Mouse (Mus musculus): ENCODE measurements around the gene Slc8b1. TPM values are rescaled to one million over a fixed set of nuclear protein-coding genes. Genes with fewer than 3 reads are reported as not detected.

The Slc8b1 gene
- total RNA-seq, 2 experiments from 2014 or later: 3.3 to 4.6 TPM

Other genes with a start within 250 kb of the Slc8b1 start
- 1 to 10 TPM in 1 of 2 experiments, under 1 TPM in 1; 0.86 to 1.4 TPM for gene Lhx5, start 79.5 kb upstream of the Slc8b1 start, total RNA-seq (2021)
- 1 to 10 TPM; 2.4 to 3.7 TPM for gene Sdsl, start 38.4 kb upstream of the Slc8b1 start, total RNA-seq (2021)
- not detected for gene Sds, start 34.6 kb upstream of the Slc8b1 start, total RNA-seq (2021)
- 10 to 100 TPM; 38.8 to 43.9 TPM for gene Plbd2, start 7.5 kb upstream of the Slc8b1 start, total RNA-seq (2021)
- 10 to 100 TPM; 42.0 to 44.1 TPM for gene Tpcn1, start 77.5 kb downstream of the Slc8b1 start, total RNA-seq (2021)
- under 1 TPM; 0.58 to 0.64 TPM for gene Iqcd, start 77.8 kb downstream of the Slc8b1 start, total RNA-seq (2021)
- 10 to 100 TPM; 22.7 to 26.0 TPM for gene Rita1, start 101.4 kb downstream of the Slc8b1 start, total RNA-seq (2021)
- gene Ddx54, start 101.6 kb downstream of the Slc8b1 start, total RNA-seq (2021): 10 to 100 TPM; 52.0 to 55.4 TPM
- gene Cfap73, start 123.1 kb downstream of the Slc8b1 start, total RNA-seq (2021): under 1 TPM in 1 of 2 experiments, not detected in 1; 0.40 TPM
- 10 to 100 TPM; 42.2 to 54.6 TPM for gene Rasal1, start 137.6 kb downstream of the Slc8b1 start, total RNA-seq (2021)
- gene Dtx1, start 200.8 kb downstream of the Slc8b1 start, total RNA-seq (2021): 100 to 1,000 TPM; 122 to 124 TPM
- gene Oas2, start 238.7 kb downstream of the Slc8b1 start, total RNA-seq (2021): not detected

Data from left cerebral cortex, postnatal 4 days (tissue).